Mouse (Mus musculus): ENCODE measurements at regions not wholly inside any gene's neighbourhood (a gene's known extent, or its start where the extent isn't known, plus 50 kb on each side); places are given as distances from the start of the nearest gene placed in this dataset.

DNA sequence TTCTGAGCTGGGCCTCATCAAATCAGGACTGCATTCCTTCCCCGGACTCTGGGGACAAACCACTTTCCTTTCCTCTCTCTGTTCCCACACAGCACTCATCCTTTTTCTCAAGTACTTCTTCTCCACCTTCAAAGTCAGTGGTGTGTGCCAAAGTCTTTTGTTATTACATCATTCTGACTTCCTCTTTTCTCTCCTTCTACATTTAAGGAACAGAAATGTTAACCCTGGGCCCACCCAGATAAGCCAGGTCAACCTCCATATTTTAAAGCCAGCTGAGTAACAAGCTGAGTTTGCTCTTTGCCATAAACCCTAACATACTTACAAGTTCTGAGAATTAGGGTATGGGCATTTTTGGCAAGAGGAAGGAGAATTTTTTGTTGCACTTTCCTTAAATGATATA is 65.3 kb upstream of the Tyw5 start:
- TF ChIP-seq POLR2A (IDR thresholded peaks at IDR 0.05; ENCODE audit: low read depth, low read length) (no peak), CTCF (IDR thresholded peaks at IDR 0.05; ENCODE audit: extremely low read depth, insufficient read depth, insufficient read length, insufficient replicate concordance) (no peak)

Measured in spleen, adult 2 months (tissue).